Mouse (Mus musculus): ENCODE results near the gene G3bp1.

The G3bp1 gene

DNA sequence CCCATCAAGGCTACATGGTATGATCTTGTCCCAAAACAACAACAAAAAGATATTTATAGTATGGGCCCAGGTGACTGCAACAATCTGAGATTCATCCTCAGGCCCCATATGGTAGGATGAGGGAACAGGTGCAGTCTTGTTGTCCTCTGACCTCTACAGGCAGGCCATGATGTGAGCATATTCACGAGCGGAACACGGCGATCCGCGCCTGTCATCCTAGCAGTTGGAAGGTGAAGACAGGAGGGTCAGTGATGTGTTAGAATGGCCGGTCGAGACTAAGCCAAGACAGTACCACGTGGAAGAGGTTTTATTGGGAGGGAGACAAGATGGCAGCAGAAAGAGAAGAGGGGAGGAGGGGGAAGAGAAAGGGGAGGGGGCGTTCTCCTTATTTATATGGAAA is 4.8 kb upstream of the G3bp1 start:
- DNase-seq (ENCODE audit: low spot score), result no peak

DNA sequence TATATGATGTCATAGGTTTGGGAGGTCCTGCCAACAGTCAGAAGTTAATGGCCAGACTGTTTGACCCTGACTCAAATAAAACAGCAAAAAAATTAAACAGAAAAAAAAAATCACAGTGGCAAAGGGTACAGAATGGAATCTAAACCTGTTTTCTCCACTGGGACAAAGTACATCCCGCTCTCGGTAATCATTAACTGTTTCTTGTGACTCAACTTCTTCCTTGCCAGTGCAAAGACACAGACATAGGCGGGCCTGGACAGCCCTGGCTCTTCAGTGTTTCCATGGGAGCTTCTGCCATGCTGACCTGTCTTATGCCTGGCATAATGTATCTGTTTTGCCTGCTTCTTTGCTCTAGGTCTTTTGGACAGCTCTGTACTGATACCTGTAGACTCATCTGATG is 4.3 kb upstream of the G3bp1 start:
- DNase-seq (ENCODE audit: low spot score), result no peak

DNA sequence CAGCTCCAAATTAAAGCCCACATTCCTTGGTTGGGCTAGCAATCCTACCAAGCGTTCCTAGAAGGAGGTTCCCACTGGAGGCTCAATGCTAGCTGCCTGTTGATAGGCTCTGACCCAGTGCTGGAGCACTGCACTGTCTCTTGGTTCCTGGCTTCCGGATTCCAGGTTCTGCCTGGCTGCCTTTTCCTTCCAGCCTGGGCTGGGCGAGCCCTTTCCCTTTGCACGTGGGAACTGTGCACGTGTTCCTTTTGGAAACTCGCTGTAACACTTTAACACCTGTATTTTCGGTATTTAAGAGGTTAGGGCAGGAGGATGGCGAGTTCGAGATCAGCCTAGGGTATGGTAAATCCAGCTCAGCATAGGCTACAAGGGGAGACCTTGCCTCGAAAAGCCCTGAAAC is 1.5 kb upstream of the G3bp1 start:
- DNase-seq (ENCODE audit: low spot score), result no peak

DNA sequence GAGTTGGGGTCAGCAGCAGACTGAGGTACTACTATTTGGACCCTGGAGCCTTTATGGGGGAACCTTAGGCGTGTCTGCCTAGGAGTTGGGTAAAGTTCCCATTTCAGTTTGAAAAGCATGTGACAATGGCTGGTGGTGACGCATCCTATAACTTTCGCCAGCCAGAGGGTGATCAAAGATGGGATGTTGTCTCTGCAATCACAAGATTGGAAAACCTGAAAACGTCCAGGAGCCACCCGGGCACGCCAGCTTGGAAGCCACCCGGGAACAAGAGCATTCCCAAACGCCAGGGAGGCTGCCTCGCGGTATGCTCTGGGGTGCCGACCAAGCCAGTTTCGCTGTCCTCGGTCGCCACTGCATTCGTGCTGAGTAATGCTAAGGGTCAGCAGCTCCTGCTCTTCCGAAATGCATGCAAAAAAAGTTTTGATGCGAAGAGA is 856 bp upstream of the G3bp1 start:
- peak; percentile 61 for DNase-seq (ENCODE audit: low spot score)

DNA sequence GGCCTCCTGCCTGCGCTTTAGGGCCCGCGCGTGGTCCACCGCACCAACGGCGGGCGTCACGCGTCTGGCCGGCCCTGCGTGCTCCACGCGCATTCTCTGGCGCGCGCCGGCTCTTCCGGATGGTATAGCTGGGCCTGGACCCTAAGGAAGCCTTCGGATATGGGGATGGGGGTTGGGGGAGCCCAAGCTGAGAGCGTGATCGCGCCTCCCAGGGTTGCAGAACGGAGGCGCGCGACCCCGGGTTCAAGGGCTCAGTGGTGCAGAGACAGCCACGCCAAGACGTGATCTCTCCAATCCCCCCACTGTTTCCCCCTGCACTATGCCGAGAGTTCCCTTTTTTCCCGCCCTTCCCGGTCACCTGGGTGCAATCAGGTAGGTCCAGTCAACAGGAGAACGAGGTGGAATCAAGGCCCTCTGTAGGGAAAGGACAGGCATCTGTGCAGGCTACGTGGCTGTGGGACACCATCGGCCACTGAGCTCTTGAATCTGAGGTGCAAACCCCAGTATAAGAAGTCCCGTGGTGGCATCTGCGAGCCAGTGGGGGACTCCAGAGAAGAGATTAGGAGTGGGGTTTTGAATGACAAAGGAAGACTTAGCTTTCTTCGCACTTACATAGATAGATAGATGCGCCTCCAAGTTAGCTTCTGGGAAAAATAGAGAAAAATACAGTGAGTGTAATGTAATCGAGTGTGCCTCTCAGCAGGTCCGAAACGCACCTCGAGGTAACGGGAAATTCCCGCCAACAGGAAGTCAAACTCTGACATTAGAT is 622 bp downstream of the G3bp1 start:
- DNase-seq (ENCODE audit: low spot score), result no peak

DNA sequence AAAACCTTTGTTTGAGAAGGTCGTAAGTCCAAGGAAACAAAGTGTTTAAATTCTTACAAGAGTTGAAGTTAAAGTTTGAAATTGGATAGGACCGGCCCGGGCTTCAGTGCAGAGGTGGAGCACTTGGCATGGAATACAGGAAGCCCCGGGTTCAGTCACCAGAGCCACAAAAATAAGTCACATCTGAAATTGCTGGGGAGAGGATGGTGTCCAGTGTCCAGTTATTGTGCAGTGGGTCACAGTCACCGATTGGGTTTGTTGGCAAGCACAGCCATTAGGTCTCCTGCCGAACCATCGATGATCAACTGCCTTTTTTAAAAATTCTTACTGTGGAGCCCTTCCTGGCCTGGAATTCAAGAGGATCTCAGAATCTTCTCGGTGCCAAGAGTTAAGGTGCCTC is 1.3 kb downstream of the G3bp1 start:
- peak; percentile 29 for DNase-seq (ENCODE audit: low spot score)

DNA sequence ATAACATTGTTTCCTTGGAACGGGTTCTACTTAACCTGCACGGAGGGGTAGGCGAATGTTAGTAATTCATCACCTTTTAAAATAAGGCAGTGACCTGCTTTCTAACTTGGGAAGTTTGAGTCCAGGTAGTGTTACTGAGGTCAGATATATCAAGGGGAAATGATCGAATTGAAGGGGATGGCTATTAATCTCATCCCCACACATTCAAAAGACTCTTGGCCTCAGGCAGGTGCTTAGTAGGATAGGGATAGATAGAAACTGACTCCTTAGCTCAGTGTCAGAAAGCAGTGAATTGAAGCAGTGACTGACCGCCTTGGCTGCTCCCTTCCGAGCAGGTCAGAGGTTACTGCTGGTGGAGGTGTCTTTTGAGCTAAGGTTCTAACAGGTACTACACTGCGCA is 2.0 kb downstream of the G3bp1 start:
- DNase-seq (ENCODE audit: low spot score), result no peak

DNA sequence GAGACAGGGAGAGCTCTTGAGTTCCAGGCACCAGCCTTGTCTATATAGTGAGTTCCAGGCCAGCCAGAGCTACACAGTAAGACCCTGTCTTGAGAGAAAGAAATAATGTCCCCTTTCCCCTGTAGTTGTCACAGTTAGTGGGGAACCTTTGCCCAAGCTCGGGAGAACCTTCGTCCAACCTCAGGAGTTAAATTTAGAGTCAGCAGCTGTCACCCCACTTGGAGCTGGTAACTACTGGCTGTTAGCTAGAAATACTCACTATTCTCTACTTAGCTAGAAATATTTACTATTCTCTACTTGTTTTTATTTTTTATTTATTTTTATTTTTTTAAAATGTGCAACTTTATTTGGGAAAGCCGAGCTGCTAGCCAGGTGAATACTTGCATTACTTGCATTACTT is 3.7 kb downstream of the G3bp1 start:
- DNase-seq (ENCODE audit: low spot score), result no peak

DNA sequence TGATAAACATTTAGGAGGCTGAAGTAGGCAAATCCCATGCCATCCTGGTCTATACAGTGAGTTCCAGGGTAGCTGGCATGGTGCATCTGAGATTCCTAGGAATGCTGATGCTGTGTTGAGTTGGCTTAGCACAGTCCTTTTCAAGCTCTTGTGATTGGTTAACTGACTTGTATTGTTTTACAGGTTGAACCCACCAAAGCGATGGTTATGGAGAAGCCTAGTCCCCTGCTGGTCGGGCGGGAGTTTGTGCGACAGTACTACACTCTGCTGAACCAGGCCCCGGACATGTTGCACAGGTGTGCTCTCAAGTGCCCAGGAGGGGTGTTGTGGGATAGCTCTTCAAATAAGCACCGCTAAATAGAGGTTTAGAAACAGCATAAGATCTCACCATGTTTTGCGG is 16.0 kb downstream of the G3bp1 start:
- no peak for DNase-seq (ENCODE audit: low spot score)

DNA sequence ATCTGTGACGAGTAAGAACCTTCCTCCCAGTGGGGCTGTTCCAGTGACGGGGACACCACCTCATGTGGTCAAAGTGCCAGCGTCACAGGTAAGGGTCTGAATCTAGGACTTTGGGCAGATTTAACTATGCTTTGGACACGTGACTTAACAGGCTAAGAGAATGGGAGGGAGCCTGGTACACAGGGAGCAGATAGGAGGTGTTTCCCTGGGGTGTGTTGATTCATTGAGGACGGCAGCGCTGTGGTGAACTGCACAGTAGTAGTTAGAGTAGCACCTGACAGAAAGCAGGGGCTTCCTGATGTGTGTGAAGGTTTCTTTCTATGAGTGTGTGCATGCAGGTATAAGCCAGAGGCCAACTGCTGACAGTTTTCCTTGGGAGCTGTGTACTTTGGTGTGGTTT is 26.7 kb downstream of the G3bp1 start:
- DNase-seq (ENCODE audit: low spot score), result no peak

DNA sequence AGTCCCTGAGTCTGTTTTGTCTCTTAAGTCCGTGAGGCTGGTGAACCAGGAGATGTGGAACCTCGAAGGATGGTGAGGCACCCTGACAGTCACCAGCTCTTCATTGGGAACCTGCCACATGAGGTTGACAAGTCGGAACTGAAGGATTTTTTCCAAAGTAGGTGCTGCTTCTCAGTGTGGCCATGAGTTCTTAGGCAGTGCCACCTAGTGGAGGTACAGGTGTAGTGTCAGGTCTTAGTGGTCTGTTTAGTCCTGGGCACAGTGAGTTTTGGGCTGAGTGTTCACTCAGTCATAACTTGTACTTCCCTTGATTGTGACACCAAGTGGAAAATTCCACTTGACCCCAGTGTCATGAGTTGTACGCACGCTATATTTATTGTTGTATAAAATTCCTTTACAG is 28.4 kb downstream of the G3bp1 start:
- DNase-seq (ENCODE audit: low spot score), result peak; percentile 71

DNA sequence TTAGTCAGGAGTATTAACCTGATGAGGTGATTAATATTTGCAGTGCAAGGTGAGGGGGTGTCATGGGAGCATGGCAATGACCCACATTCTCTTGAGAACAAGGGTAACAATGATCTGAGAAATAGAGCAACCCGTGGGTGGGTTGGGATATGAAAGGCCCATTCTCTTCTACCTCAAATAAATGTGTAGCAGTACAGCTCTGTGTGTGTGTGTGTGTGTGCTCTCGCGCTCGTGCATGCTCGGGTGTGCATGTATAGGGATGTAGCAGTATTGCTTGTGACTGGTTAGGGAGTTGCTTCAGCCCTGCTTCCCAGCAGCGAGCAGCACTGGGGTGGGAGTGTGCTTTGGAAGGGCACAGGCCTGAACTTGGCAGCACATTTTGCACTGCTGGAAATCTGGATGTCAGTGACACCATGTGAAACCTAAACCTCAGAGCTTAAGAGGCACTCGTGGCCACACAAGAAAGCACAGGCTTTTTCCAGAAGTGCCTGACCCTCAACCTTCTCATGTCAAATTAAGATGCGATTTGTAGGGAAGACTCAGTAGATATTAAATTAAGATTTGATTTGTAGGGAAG is 32.6 kb downstream of the G3bp1 start:
- DNase-seq (ENCODE audit: low spot score), result peak; percentile 47

DNA sequence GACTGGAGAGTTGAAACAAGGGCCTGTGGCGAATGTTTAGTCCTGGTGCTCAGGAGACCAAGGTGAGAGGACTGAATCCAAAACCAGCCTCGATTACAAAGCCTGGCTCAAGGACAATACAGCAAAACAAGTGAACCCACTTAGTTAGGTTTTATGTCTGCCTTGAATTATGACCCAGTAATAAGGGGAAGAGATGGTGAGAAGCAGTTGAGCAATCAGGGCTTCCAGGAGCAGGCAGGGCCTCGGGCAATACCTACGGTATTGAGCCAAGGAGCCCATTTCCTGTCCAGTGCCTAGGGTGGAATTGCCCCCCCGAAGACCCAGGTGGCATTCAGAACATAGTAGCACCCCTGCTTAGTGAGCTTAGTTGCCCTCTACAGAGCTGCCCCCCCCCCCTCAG is 33.4 kb downstream of the G3bp1 start:
- DNase-seq (ENCODE audit: low spot score), result peak; percentile 38

DNA sequence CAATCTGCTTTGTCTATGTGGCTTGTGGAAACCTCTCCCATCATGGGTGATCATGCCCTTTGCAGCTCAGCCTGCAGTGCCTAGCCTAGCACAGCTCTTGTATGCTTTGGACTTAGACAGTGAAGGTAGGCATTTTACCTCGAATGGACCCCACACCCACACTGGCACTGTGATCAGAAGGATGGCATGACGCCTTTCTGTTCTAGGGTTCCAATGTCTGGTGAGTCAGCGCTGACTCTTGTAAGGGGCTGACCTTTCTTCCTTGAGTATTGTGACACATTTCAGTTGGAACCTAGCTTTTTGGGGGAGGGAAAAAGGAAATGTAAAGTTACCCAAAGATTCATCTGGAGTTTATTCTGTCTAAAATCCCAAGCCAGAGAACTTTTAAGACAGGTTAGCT is 36.0 kb downstream of the G3bp1 start:
- DNase-seq (ENCODE audit: low spot score), result peak; percentile 29

DNA sequence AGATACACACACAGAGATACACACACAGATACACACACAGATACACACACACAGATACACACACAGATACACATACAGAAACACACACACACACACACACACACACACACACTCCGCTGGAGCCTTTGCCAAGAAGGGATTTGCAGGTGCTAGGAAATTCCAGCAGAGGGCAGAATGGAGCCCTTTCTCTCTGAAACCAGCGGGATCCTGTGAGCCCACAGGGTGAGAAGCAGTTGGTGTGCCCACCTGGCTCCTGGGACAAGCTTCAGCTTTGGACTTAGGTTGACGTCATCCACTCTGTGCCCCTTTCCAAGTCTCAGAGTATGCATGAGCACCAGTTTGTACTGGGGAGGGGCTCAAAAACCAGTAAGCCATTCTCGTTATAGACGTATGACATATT is 41.9 kb downstream of the G3bp1 start:
- no peak for DNase-seq (ENCODE audit: low spot score)

DNA sequence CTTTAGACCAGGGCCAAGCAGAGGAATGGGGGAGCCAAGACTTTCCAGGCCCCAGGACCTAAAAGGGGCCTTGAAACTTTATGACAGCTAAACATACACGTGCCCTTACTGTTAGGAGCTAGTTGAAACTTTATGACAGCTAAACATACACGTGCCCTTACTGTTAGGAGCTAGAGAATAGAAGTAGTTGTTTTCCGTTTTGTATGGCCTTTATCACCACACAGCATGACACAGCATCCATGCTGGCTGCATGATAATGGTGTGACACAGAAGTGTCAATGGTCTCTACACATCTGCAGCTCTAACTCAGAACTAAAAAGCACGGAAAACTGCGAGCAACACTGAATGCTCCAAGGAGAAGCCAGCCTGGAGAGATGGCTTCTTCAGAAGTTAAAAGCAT is 48.2 kb downstream of the G3bp1 start:
- no peak for DNase-seq (ENCODE audit: low spot score)

DNA sequence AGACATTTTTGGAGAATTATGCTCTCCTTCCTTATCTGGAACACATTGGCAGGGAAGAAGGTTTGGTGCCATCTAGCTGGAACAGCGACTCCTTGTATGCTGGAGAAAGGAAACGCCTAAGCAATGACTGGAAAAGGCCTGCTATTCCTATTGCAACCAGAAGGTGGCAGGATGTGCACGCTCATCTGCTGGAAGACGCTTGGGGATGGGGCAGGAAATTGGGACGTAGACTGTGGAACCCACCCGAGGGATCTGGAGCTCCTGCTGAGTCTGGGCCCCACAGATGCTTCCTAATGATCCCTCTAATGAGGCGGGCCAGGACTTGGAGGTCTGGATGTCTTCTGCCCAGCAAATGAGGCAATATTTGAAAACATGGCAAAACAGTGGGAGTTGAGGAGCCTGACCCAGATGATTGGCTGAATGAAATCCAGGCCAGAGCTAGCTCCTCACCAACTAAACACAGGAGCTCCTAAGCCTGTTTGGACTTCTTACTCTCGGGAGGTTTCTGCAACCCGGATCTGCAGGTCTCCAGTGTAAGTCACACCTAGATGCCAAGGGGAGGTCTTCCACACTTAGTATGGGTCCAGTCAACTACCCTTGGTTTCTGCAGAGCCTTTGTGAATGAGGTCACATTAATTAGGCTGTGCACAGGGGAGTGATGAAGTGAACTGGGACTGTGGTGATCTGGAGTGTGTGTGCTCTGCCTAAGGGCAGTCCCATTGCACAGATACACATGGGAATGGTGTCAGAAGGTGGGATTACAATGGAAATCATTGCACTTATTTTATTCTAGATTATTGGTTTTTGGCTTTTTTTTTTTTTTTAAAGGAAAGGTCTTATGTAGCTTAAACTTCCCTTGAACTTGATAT is 49.6 kb downstream of the G3bp1 start:
- DNase-seq (ENCODE audit: low spot score), result peak; percentile 68

DNA sequence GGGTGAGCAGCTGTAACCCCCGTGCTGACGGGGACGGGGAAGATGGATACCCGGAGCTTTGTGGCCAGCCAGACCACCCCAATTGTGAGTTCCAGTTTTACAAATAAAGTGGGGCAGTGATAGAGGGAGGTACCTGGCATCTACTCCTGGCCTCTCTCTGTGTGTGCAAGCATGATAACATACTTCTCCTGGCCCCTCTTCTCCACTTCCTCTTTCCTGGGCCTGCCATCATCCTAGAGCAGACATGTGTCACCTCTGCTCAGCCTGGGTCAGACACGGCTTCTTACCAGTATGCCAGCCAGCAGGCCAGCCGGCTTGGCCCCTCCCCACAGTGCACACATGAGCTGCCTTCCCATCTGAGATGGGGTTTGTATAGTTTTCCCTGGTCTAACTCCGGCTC is 61.3 kb downstream of the G3bp1 start:
- no peak for DNase-seq (ENCODE audit: low spot score)

DNA sequence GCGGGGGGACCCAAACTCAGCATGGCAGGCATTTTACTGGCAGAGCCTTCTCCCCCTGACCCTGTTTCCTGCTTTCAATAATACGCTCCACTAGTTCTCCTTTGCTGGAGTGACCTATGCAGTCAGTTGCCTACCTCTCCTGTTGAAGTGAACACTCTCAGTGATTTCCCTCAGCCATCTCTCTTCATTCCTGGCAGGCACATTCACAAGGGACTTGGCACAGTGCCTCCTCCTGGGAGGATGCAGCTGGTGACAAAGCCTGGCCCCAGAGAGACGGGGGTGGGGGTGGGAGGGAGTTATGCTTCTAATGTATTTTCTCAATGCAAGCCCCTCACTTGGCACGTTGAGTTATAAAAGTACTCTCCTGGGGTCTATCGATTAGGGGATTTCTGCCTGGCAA is 63.9 kb downstream of the G3bp1 start:
- no peak for DNase-seq (ENCODE audit: low spot score)

DNA sequence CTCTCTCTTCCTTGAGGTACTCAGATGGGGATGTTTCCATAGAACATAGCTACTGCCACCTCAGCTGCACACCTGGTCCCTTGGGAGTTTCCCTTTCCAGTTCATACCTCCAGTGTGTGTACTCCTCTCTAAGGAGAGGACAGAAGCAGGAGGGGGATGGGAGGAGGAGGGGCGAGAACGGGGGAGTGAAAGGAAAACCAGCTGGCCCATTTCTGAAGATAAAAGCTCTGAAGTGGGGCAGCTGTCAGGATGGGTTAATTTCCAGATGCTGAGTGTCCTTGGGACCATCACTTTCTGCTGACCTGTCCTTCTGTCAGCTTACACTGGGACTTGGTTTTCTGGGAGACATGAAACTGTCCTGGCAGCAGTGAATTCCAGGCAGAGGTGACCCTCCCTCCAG is 65.3 kb downstream of the G3bp1 start:
- no peak for DNase-seq (ENCODE audit: low spot score)

DNA sequence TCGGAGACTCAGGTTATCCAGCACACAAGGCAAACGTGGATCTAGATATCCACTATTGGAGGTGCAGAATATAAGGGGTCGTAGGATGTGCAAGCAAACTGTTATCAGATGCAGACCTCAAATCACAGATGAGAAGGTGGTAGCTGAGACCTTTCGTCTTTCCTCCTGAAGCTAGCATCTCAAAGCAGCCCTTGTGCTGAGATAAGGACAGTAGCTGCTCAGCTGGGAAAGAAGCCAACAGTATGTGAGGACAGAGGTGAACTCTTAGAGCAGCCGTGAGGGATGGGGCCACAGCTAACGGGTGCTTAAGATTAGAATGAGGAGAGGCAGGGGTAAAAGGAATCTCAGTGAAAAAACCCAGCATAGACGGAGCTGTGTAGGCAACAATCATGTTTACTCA is 72.6 kb downstream of the G3bp1 start:
- DNase-seq (ENCODE audit: low spot score), result peak; percentile 10

DNA sequence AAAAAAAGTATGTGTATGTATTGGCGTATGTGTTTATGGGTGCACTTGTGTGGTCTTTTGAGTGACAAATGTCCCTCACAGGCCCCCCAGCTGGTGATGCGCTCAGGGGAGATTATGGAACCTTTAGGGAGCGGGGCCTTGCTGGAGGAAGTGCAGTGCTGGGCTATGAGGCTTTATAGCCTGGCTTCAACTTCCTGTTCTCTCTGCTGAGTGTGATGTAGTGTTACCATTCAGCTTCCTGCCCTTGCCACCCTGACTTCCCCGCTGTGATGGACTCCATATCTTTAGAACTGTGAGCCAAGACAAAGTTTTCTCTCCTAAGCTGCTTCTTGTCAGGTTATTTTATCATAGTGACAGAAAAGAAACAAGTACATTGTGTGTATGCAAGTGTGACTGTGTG is 73.2 kb downstream of the G3bp1 start:
- DNase-seq (ENCODE audit: low spot score), result no peak

DNA sequence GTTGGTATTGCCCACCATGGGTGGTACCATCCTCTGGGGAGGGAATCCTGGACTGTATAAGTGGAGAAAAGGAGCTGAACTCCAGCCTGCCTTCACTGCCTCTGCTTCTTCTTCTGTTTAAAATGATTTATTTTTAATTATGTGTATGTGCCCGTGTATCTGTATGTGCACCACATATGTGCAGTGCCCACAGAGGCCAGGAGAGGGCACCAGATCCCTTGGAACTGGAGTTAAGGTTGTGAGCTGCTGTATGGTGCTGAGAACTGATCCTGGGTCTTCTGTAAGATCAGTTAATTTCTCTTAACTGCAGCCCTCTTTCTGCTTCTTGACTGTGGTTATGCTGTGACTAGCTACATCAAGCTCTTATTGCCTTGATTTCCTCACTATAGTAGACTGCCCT is 76.2 kb downstream of the G3bp1 start:
- DNase-seq (ENCODE audit: low spot score), result no peak

Data from adipocyte (in vitro differentiated cells).